Mouse (Mus musculus): ENCODE measurements around the gene Plce1. TPM values are rescaled to one million over a fixed set of nuclear protein-coding genes. Genes with fewer than 3 reads are reported as not detected.

Plce1 gene
- polyA plus RNA-seq (2015; fragmentation: Nextera tagmentation; extraction: Ambion mirVana) = 2.2 and 4.5 TPM in 2 replicates

DNA sequence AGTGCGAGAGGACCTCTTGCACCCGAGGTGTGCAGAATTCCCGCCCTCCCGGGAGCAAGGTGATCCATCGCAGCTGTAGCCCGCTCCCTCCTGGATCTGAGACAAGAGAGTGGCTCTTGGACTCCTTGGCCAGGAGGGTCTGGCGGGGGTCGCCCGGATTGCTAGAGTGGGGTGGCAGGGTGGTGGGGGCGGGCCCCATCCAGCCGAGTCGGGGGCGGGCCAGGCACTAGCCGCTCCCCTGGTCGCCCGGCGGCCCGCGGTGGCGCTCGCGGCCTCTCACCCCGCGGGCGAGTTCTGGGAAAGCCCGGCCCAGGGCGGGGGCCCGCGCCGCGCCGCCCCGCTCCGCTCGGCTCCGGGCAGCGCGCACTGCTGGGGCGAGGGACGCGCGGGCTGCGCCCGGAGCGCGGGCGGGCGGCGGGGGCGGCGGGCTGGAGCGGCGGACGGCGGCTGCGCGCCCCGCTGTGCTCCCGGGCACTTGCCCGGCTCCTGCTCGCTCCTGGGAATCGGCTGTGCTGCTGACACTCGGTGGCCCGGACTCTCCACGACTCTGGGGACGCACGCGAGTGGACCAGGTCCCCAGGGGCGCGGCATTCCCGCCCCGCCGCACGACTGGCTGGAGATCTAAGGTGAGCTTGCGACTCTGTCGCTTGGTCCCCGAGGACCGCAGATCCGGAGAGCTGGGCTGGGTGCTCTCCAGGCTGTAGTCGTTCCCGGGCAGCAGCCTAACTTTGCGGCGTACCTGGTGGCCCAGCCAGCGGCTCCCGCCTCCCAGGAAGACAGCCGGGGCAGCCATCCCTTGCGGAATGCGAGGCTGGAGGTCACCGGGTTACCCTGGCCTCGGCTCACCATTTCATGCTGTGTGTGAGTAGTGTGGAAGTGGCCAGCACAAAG, at the start of gene Plce1:
Gene Plce1, plus strand, starts transcription at position 379 of the 891 bp plus-strand sequence.

DNA sequence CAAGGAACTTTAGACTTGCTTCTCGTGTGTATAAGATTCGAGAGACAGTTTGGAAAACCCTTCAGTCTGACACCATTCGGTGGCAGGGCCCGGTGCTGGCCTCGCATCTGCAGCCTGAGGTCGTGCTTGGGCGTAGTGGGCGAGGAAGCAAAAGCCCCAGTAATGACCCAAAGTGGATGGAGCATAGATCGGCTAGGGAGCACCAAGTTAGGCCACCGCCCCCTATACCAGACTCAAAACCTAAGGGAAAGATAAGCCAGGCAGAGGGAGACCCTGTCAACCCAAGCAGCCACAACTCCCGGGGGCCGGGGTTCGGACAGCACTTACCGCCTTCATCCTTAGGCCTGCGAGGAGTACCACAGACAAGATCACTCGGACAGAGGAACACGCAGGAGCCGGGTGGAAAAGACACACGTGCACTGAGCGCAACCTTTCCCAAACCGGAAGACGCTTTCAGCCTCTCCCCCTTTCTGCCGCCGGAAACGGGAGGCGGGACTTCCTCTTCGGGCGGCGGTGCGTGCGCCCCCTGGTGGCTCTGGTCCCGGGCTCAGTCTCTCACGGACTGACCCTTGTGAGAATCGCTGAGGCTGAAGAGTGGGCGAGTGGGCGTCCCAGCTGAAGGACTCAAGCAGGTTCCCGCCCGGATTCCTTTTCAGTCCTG, 338.0 kb downstream of the Plce1 start, which contains the start of gene Noc3l:
Gene Noc3l, minus strand, starts transcription at position 472 of the 661 bp plus-strand sequence.

Other genes with a start within 250 kb of the Plce1 start
- gene Lgi1, start 216.6 kb upstream of the Plce1 start, polyA plus RNA-seq (2015; fragmentation: Nextera tagmentation; extraction: Ambion mirVana) = 4.1 and 7.6 TPM in 2 replicates
- 2.1 and 4.7 TPM in 2 replicates for gene Slc35g1, start 85.1 kb upstream of the Plce1 start, polyA plus RNA-seq (2015; fragmentation: Nextera tagmentation; extraction: Ambion mirVana)

All from adrenal gland, postnatal 0 days (tissue).